Mouse (Mus musculus): ENCODE results near the gene Lrrc4. TPM values are rescaled to one million over a fixed set of nuclear protein-coding genes. Genes with fewer than 3 reads are reported as not detected.

Gene Lrrc4
- 1 to 10 TPM in 16 of 26 experiments, under 1 TPM in 4, not detected in 6; 0.20 to 9.7 (median 3.4) TPM for total RNA-seq (2018; cell fraction: chromatin; rRNA removed)
- 1 to 10 TPM in 14 of 26 experiments, under 1 TPM in 12; 0.12 to 8.3 (median 2.4) TPM for total RNA-seq (2018; cell fraction: cytosol; rRNA removed)
- 10 to 100 TPM in 3 of 26 experiments, 1 to 10 TPM in 14, under 1 TPM in 4, not detected in 5; 0.25 to 19.6 (median 5.1) TPM for total RNA-seq (2018; cell fraction: nucleus; rRNA removed)
- polyA plus RNA-seq (2018) = 0.20 to 4.4 TPM (median 0.27 TPM) in 3 replicates

- H3K79me2 ChIP-seq (ENCODE audit: inconsistent target) = no peaks in the 10 kb centered on the region
- H3K27ac ChIP-seq = no peak within 1 kb of the TSS
- 86% methylated on average over 27 of the region's 27 CpGs for WGBS (ENCODE audit: missing documents)
- H3K36me3 ChIP-seq (ENCODE audit: inconsistent target) = 0 out of 2 replicates have a peak, but pooled peaks cover 5% of the 10 kb centered on the region
- H3K4me3 ChIP-seq (ENCODE audit: inconsistent target) = no peak within 1 kb of the TSS
These were observed at the start of gene Lrrc4 for GRCm38 (mm10) chr6:28831011-28831853. Gene Lrrc4, minus strand, starts transcription at chr6:28831747.

- Histone ChIP-seq H3K36me3 (ENCODE audit: inconsistent target) (peaks cover 49% of the 10 kb centered on the region), H3K27ac (no peak overlapping the region), H3K79me2 (ENCODE audit: inconsistent target) (no peaks in the 10 kb centered on the region), H3K4me3 (ENCODE audit: inconsistent target) (no peak overlapping the region)
- WGBS (ENCODE audit: missing documents) = 72% methylated on average over 4 of the region's 4 CpGs
These were observed 49.4 kb upstream of the Lrrc4 start for GRCm38 (mm10) chr6:28880909-28881308.

- peaks cover 51% of the 10 kb centered on the region for H3K36me3 ChIP-seq (ENCODE audit: inconsistent target)
- WGBS (ENCODE audit: missing documents) = 82% methylated on average over 8 of the region's 8 CpGs
- H3K4me3 ChIP-seq (ENCODE audit: inconsistent target) = no peak overlapping the region
- H3K79me2 ChIP-seq (ENCODE audit: inconsistent target) = no peaks in the 10 kb centered on the region
- H3K27ac ChIP-seq = no peak overlapping the region
These were observed 47.8 kb upstream of the Lrrc4 start for GRCm38 (mm10) chr6:28879315-28879714.

GRCm38 (mm10) chr6:28877945-28878666 is 46.6 kb upstream of the Lrrc4 start:
- Histone ChIP-seq H3K79me2 (ENCODE audit: inconsistent target) (no peaks in the 10 kb centered on the region), H3K27ac (no peak overlapping the region), H3K36me3 (ENCODE audit: inconsistent target) (peaks cover 39% of the 10 kb centered on the region), H3K4me3 (ENCODE audit: inconsistent target) (no peak overlapping the region)
- 79% methylated on average over 7 of the region's 7 CpGs for WGBS (ENCODE audit: missing documents)

- Histone ChIP-seq H3K79me2 (ENCODE audit: inconsistent target) (no peaks in the 10 kb centered on the region), H3K36me3 (ENCODE audit: inconsistent target) (peaks cover 33% of the 10 kb centered on the region; the same call in 1 of the 2 replicates), H3K4me3 (ENCODE audit: inconsistent target) (no peak overlapping the region), H3K27ac (no peak overlapping the region)
- WGBS (ENCODE audit: missing documents) = 81% methylated on average over 3 of the region's 3 CpGs
These were observed 44.9 kb upstream of the Lrrc4 start for GRCm38 (mm10) chr6:28876492-28876891.

GRCm38 (mm10) chr6:28875333-28875732 is 43.8 kb upstream of the Lrrc4 start:
- Histone ChIP-seq H3K36me3 (ENCODE audit: inconsistent target) (peaks cover 33% of the 10 kb centered on the region; the same call in 1 of the 2 replicates), H3K79me2 (ENCODE audit: inconsistent target) (no peaks in the 10 kb centered on the region), H3K4me3 (ENCODE audit: inconsistent target) (no peak overlapping the region), H3K27ac (no peak overlapping the region)
- 100% methylated on average over 1 of the region's 1 CpGs for WGBS (ENCODE audit: missing documents)

GRCm38 (mm10) chr6:28874759-28875158 is 43.2 kb upstream of the Lrrc4 start:
- Histone ChIP-seq H3K27ac (no peak overlapping the region), H3K79me2 (ENCODE audit: inconsistent target) (no peaks in the 10 kb centered on the region), H3K4me3 (ENCODE audit: inconsistent target) (no peak overlapping the region), H3K36me3 (ENCODE audit: inconsistent target) (peaks cover 33% of the 10 kb centered on the region; the same call in 1 of the 2 replicates)
- WGBS (ENCODE audit: missing documents) = 97% methylated on average over 5 of the region's 5 CpGs

GRCm38 (mm10) chr6:28874053-28874452 is 42.5 kb upstream of the Lrrc4 start:
- Histone ChIP-seq H3K79me2 (ENCODE audit: inconsistent target) (no peaks in the 10 kb centered on the region), H3K36me3 (ENCODE audit: inconsistent target) (peaks cover 33% of the 10 kb centered on the region; the same call in 1 of the 2 replicates), H3K4me3 (ENCODE audit: inconsistent target) (no peak overlapping the region), H3K27ac (no peak overlapping the region)
- WGBS (ENCODE audit: missing documents) = 94% methylated on average over 11 of the region's 11 CpGs

- WGBS (ENCODE audit: missing documents) = 87% methylated on average over 3 of the region's 3 CpGs
- Histone ChIP-seq H3K27ac (no peak overlapping the region), H3K36me3 (ENCODE audit: inconsistent target) (peaks cover 30% of the 10 kb centered on the region; the same call in 1 of the 2 replicates), H3K79me2 (ENCODE audit: inconsistent target) (no peaks in the 10 kb centered on the region), H3K4me3 (ENCODE audit: inconsistent target) (no peak overlapping the region)
These were observed 40.9 kb upstream of the Lrrc4 start for GRCm38 (mm10) chr6:28872421-28872795.

GRCm38 (mm10) chr6:28871725-28872420 is 40.3 kb upstream of the Lrrc4 start:
- WGBS (ENCODE audit: missing documents) = 44% methylated on average over 4 of the region's 5 CpGs
- Histone ChIP-seq H3K4me3 (ENCODE audit: inconsistent target) (no peak overlapping the region), H3K36me3 (ENCODE audit: inconsistent target) (peaks cover 25% of the 10 kb centered on the region; the same call in 1 of the 2 replicates), H3K27ac (no peak overlapping the region), H3K79me2 (ENCODE audit: inconsistent target) (peaks cover 3% of the 10 kb centered on the region; the same call in 1 of the 2 replicates)

GRCm38 (mm10) chr6:28867516-28868251 is 36.1 kb upstream of the Lrrc4 start:
- WGBS (ENCODE audit: missing documents) = 11% methylated on average over 2 of the region's 2 CpGs
- Histone ChIP-seq H3K27ac (no peak overlapping the region), H3K4me3 (ENCODE audit: inconsistent target) (no peak overlapping the region), H3K79me2 (ENCODE audit: inconsistent target) (peaks cover 8% of the 10 kb centered on the region; the same call in 1 of the 2 replicates), H3K36me3 (ENCODE audit: inconsistent target) (no peaks in the 10 kb centered on the region)

GRCm38 (mm10) chr6:28866206-28866605 is 34.7 kb upstream of the Lrrc4 start:
- Histone ChIP-seq H3K27ac (no peak overlapping the region), H3K4me3 (ENCODE audit: inconsistent target) (no peak overlapping the region), H3K36me3 (ENCODE audit: inconsistent target) (no peaks in the 10 kb centered on the region), H3K79me2 (ENCODE audit: inconsistent target) (peaks cover 8% of the 10 kb centered on the region; the same call in 1 of the 2 replicates)
- WGBS (ENCODE audit: missing documents) = 92% methylated on average over 3 of the region's 3 CpGs

- H3K27ac ChIP-seq = 0 out of 2 replicates have a peak overlapping the region, but pooled peaks have one; percentile 1
- peaks cover 8% of the 10 kb centered on the region; the same call in 1 of the 2 replicates for H3K79me2 ChIP-seq (ENCODE audit: inconsistent target)
- no peak overlapping the region for H3K4me3 ChIP-seq (ENCODE audit: inconsistent target)
- H3K36me3 ChIP-seq (ENCODE audit: inconsistent target) = no peaks in the 10 kb centered on the region
- 98% methylated on average over 10 of the region's 10 CpGs for WGBS (ENCODE audit: missing documents)
These were observed 33.6 kb upstream of the Lrrc4 start for GRCm38 (mm10) chr6:28865112-28865511.
